Mouse (Mus musculus): ENCODE data around the gene Tsc22d2.
"Not testable (repeated sequence)": the region's sequence is repeated elsewhere in the genome, so short reads cannot be mapped to it uniquely, and the experiment has no call there.

Gene Tsc22d2

GRCm38 (mm10) chr3:58414986-58415883 lies 720 bp downstream of the Tsc22d2 start:
- H3K27me3 ChIP-seq (ENCODE audit: control insufficient read depth, insufficient read depth, low read length, poor library complexity, severe bottlenecking): no peaks in the 10 kb centered on the region
- H3K36me3 ChIP-seq (ENCODE audit: control insufficient read depth, insufficient read depth, low read length, poor library complexity, severe bottlenecking): no peaks in the 10 kb centered on the region
- DNase-seq (ENCODE audit: low read depth, low spot score): peak; percentile 52

GRCm38 (mm10) chr3:58415884-58416725 lies 1.6 kb downstream of the Tsc22d2 start:
- DNase-seq (ENCODE audit: low read depth, low spot score): peak; percentile 79
- Histone ChIP-seq H3K36me3 (ENCODE audit: control insufficient read depth, insufficient read depth, low read length, poor library complexity, severe bottlenecking) (no peaks in the 10 kb centered on the region), H3K27me3 (ENCODE audit: control insufficient read depth, insufficient read depth, low read length, poor library complexity, severe bottlenecking) (no peaks in the 10 kb centered on the region)

GRCm38 (mm10) chr3:58416726-58417437 lies 2.4 kb downstream of the Tsc22d2 start:
- Histone ChIP-seq H3K27me3 (ENCODE audit: control insufficient read depth, insufficient read depth, low read length, poor library complexity, severe bottlenecking) (no peaks in the 10 kb centered on the region), H3K36me3 (ENCODE audit: control insufficient read depth, insufficient read depth, low read length, poor library complexity, severe bottlenecking) (no peaks in the 10 kb centered on the region)
- DNase-seq (ENCODE audit: low read depth, low spot score): peak; percentile 48

- no peaks in the 10 kb centered on the region for H3K36me3 ChIP-seq (ENCODE audit: control insufficient read depth, insufficient read depth, low read length, poor library complexity, severe bottlenecking)
- no peak for DNase-seq (ENCODE audit: low read depth, low spot score)
- no peaks in the 10 kb centered on the region for H3K27me3 ChIP-seq (ENCODE audit: control insufficient read depth, insufficient read depth, low read length, poor library complexity, severe bottlenecking)
Observed at GRCm38 (mm10) chr3:58418724-58419705, 4.5 kb downstream of the Tsc22d2 start.

GRCm38 (mm10) chr3:58428861-58429260 lies 14.3 kb downstream of the Tsc22d2 start:
- no peaks in the 10 kb centered on the region for H3K27me3 ChIP-seq (ENCODE audit: control insufficient read depth, insufficient read depth, low read length, poor library complexity, severe bottlenecking)
- DNase-seq (ENCODE audit: low read depth, low spot score): no peak
- 0 out of 2 replicates have a peak, but pooled peaks cover 1% of the 10 kb centered on the region for H3K36me3 ChIP-seq (ENCODE audit: control insufficient read depth, insufficient read depth, low read length, poor library complexity, severe bottlenecking)

- Histone ChIP-seq H3K27me3 (ENCODE audit: control insufficient read depth, insufficient read depth, low read length, poor library complexity, severe bottlenecking) (no peaks in the 10 kb centered on the region), H3K36me3 (ENCODE audit: control insufficient read depth, insufficient read depth, low read length, poor library complexity, severe bottlenecking) (0 out of 2 replicates have a peak, but pooled peaks cover 1% of the 10 kb centered on the region)
- DNase-seq (ENCODE audit: low read depth, low spot score): no peak
Observed at GRCm38 (mm10) chr3:58434414-58434813, 19.9 kb downstream of the Tsc22d2 start.

GRCm38 (mm10) chr3:58448230-58448629 lies 33.7 kb downstream of the Tsc22d2 start:
- Histone ChIP-seq H3K36me3 (ENCODE audit: control insufficient read depth, insufficient read depth, low read length, poor library complexity, severe bottlenecking) (no peaks in the 10 kb centered on the region; the same call in 1 of the 2 replicates), H3K27me3 (ENCODE audit: control insufficient read depth, insufficient read depth, low read length, poor library complexity, severe bottlenecking) (no peaks in the 10 kb centered on the region)
- DNase-seq (ENCODE audit: low read depth, low spot score): peak; percentile 53

GRCm38 (mm10) chr3:58449487-58449886 lies 35.0 kb downstream of the Tsc22d2 start:
- DNase-seq (ENCODE audit: low read depth, low spot score): no peak
- Histone ChIP-seq H3K27me3 (ENCODE audit: control insufficient read depth, insufficient read depth, low read length, poor library complexity, severe bottlenecking) (no peaks in the 10 kb centered on the region), H3K36me3 (ENCODE audit: control insufficient read depth, insufficient read depth, low read length, poor library complexity, severe bottlenecking) (no peaks in the 10 kb centered on the region; the same call in 1 of the 2 replicates)

- Histone ChIP-seq H3K27me3 (ENCODE audit: control insufficient read depth, insufficient read depth, low read length, poor library complexity, severe bottlenecking) (no peaks in the 10 kb centered on the region), H3K36me3 (ENCODE audit: control insufficient read depth, insufficient read depth, low read length, poor library complexity, severe bottlenecking) (no peaks in the 10 kb centered on the region; the same call in 1 of the 2 replicates)
- DNase-seq (ENCODE audit: low read depth, low spot score): no peak
Observed at GRCm38 (mm10) chr3:58454414-58455205, 40.1 kb downstream of the Tsc22d2 start.

- Histone ChIP-seq H3K36me3 (ENCODE audit: control insufficient read depth, insufficient read depth, low read length, poor library complexity, severe bottlenecking) (no peaks in the 10 kb centered on the region; the same call in 1 of the 2 replicates), H3K27me3 (ENCODE audit: control insufficient read depth, insufficient read depth, low read length, poor library complexity, severe bottlenecking) (no peaks in the 10 kb centered on the region)
- DNase-seq (ENCODE audit: low read depth, low spot score): no peak
Observed at GRCm38 (mm10) chr3:58455255-58455654, 40.7 kb downstream of the Tsc22d2 start.

GRCm38 (mm10) chr3:58469655-58470437 lies 55.3 kb downstream of the Tsc22d2 start:
- no peaks in the 10 kb centered on the region for H3K36me3 ChIP-seq (ENCODE audit: control insufficient read depth, insufficient read depth, low read length, poor library complexity, severe bottlenecking)
- DNase-seq (ENCODE audit: low read depth, low spot score): peak; percentile 28
- no peaks in the 10 kb centered on the region for H3K27me3 ChIP-seq (ENCODE audit: control insufficient read depth, insufficient read depth, low read length, poor library complexity, severe bottlenecking)

- not testable (repeated sequence) for H3K27me3 ChIP-seq (ENCODE audit: control insufficient read depth, insufficient read depth, low read length, poor library complexity, severe bottlenecking)
Observed at GRCm38 (mm10) chr3:58475298-58475697, 60.8 kb downstream of the Tsc22d2 start.

More at GRCm38 (mm10) chr3:58475298-58475697, 60.8 kb downstream of the Tsc22d2 start:
- H3K36me3 ChIP-seq (ENCODE audit: control insufficient read depth, insufficient read depth, low read length, poor library complexity, severe bottlenecking); DNase-seq (ENCODE audit: low read depth, low spot score): not testable (repeated sequence)
